Mouse (Mus musculus) MEL (cell line): ENCODE measurements around the gene Phykpl. TPM values are rescaled to one million over a fixed set of nuclear protein-coding genes. Genes with fewer than 3 reads are reported as not detected.

Experiments used
- DNase-seq: peaks from one replicate; pipeline ENCODE4 v3.0.0; 2011; ENCODE audit warnings: low read depth, low spot score
- H3K27ac ChIP-seq: 2 replicates; pipeline ENCODE4 v1.5.1; 2012; ENCODE audit warnings: low read depth, mild to moderate bottlenecking, control low read depth, low read length, moderate library complexity; ENCODE audit not compliant: control insufficient read depth
- H3K27me3 ChIP-seq, 2 experiments: fragments of 150-350 bp in 1 of 2; sonication (generic) in 1 of 2; 2 replicates each; pipeline ENCODE4 v1.6.1; 2012; ENCODE audit warnings: low read length in 2 of 2, mild to moderate bottlenecking in 2 of 2, improper control_type of control experiment in 1 of 2, moderate library complexity in 1 of 2; ENCODE audit not compliant: insufficient read depth in 2 of 2, control insufficient read depth in 1 of 2
- H3K36me3 ChIP-seq, 2 experiments: 2 replicates each; pipeline ENCODE4 v1.6.1; 2012 to 2014; ENCODE audit warnings: low read length in 2 of 2, improper control_type of control experiment in 1 of 2, inconsistent platforms in 1 of 2, mild to moderate bottlenecking in 1 of 2; ENCODE audit not compliant: insufficient read depth in 2 of 2, control insufficient read depth in 1 of 2
- H3K4me1 ChIP-seq, 2 experiments: fragments of 150-350 bp in 1 of 2; sonication (generic) in 1 of 2; 2 replicates each; pipeline ENCODE4 v1.6.1; 2012; ENCODE audit warnings: low read length in 2 of 2, improper control_type of control experiment in 1 of 2, mild to moderate bottlenecking in 1 of 2; ENCODE audit not compliant: insufficient read depth in 2 of 2, control insufficient read depth in 1 of 2
- H3K4me3 ChIP-seq, 2 experiments: fragments of 150-350 bp in 1 of 2; sonication (generic) in 1 of 2; 2 replicates each; pipeline ENCODE4 v1.5.1; 2012; ENCODE audit warnings: low read depth in 2 of 2, low read length in 2 of 2, mild to moderate bottlenecking in 2 of 2, moderate library complexity in 2 of 2, control low read depth in 1 of 2, improper control_type of control experiment in 1 of 2; ENCODE audit not compliant: control insufficient read depth in 1 of 2, insufficient read depth in 1 of 2
- H3K79me2 ChIP-seq: 2 replicates; pipeline ENCODE4 v1.6.1; 2012; ENCODE audit warnings: mild to moderate bottlenecking, low read length, moderate library complexity; ENCODE audit not compliant: control insufficient read depth, poor library complexity, insufficient read depth
- H3K9ac ChIP-seq: 2 replicates; pipeline ENCODE4 v1.6.1; 2012; ENCODE audit warnings: low read depth, mild to moderate bottlenecking, control low read depth, low read length, moderate library complexity; ENCODE audit not compliant: control insufficient read depth, poor library complexity, severe bottlenecking
- H3K9me3 ChIP-seq: fragments of 150-350 bp; sonication (generic); replicated peaks from 2 replicates; pipeline ENCODE4 v1.6.1; 2012; ENCODE audit warnings: mild to moderate bottlenecking, low read length, improper control_type of control experiment, moderate library complexity; ENCODE audit not compliant: insufficient read depth
- BHLHE40 ChIP-seq: IDR thresholded peaks from 2 replicates; pipeline ENCODE4 v1.6.1; 2012; ENCODE audit warnings: low read depth, mild to moderate bottlenecking, inconsistent platforms, low read length, improper control_type of control experiment, borderline replicate concordance
- CHD2 ChIP-seq: IDR thresholded peaks from 2 replicates; pipeline ENCODE4 v1.6.1; 2011; ENCODE audit warnings: low read length, improper control_type of control experiment
- E2F4 ChIP-seq: IDR thresholded peaks from 2 replicates; pipeline ENCODE4 v1.6.1; 2011; ENCODE audit warnings: low read depth, low read length, improper control_type of control experiment, borderline replicate concordance
- HCFC1 ChIP-seq: IDR thresholded peaks from 2 replicates; pipeline ENCODE4 v1.6.1; 2012; ENCODE audit warnings: low read depth, mild to moderate bottlenecking, inconsistent platforms, low read length, improper control_type of control experiment, moderate library complexity
- JUND ChIP-seq: IDR thresholded peaks from 2 replicates; pipeline ENCODE4 v1.6.1; 2011; ENCODE audit warnings: low read depth, mild to moderate bottlenecking, improper control_type of control experiment, low read length
- MAFK ChIP-seq: IDR thresholded peaks from 2 replicates; pipeline ENCODE4 v1.6.1; 2011; ENCODE audit warnings: low read depth, mild to moderate bottlenecking, low read length, improper control_type of control experiment, borderline replicate concordance
- MAX ChIP-seq: IDR thresholded peaks from 2 replicates; pipeline ENCODE4 v1.6.1; 2011; ENCODE audit warnings: low read length, improper control_type of control experiment
- POLR2AphosphoS5 ChIP-seq: IDR thresholded peaks from 2 replicates; pipeline ENCODE4 v1.6.1; 2012; ENCODE audit warnings: low read depth, borderline replicate concordance, mild to moderate bottlenecking, inconsistent platforms, low read length, moderate library complexity, mixed read lengths
- RAD21 ChIP-seq: IDR thresholded peaks from 2 replicates; pipeline ENCODE4 v1.6.1; 2011; ENCODE audit warnings: mild to moderate bottlenecking, low read depth, low read length, improper control_type of control experiment
- TBP ChIP-seq: IDR thresholded peaks from 2 replicates; pipeline ENCODE4 v1.8.0; 2011; ENCODE audit warnings: low read depth, low read length, improper control_type of control experiment
- UBTF ChIP-seq: IDR thresholded peaks from 2 replicates; pipeline ENCODE4 v1.6.1; 2012; ENCODE audit warnings: low read depth, mild to moderate bottlenecking, inconsistent platforms, low read length, improper control_type of control experiment, moderate library complexity, borderline replicate concordance; ENCODE audit not compliant: insufficient read depth
- USF1 ChIP-seq: IDR thresholded peaks from 2 replicates; pipeline ENCODE4 v1.6.1; 2014; ENCODE audit warnings: low read depth, mild to moderate bottlenecking, inconsistent platforms, low read length, improper control_type of control experiment, moderate library complexity
- ZC3H11A ChIP-seq: IDR thresholded peaks from 2 replicates; pipeline ENCODE4 v1.6.1; 2012; ENCODE audit warnings: low read depth, mild to moderate bottlenecking, inconsistent platforms, low read length, improper control_type of control experiment
- ZKSCAN1 ChIP-seq: IDR thresholded peaks from 2 replicates; pipeline ENCODE4 v1.6.1; 2012; ENCODE audit warnings: low read depth, mild to moderate bottlenecking, inconsistent platforms, low read length, improper control_type of control experiment, moderate library complexity
- polyA plus RNA-seq, 2 experiments: library from polyadenylated mRNA; stranded (reverse) in 1 of 2; unstranded in 1 of 2; fragments of >175 nt in 1 of 2; fragments of >200 nt in 1 of 2; gene quantifications; 2 replicates each; pipeline versions ENCODE4 v1.2.1 to v1.2.4; 2012; ENCODE audit warnings: low replicate concordance in 2 of 2, low read depth in 1 of 2; ENCODE audit not compliant: insufficient read length in 2 of 2, insufficient read depth in 1 of 2, missing spikeins in 1 of 2
- total RNA-seq: library from RNA; depleted of rRNA; stranded (reverse); fragments of 300-350 nt; gene quantifications from 2 replicates; pipeline ENCODE4 v1.2.3, GENCODE M21; 2012; rRNA removed

Gene Phykpl
- total and polyA plus RNA-seq, 3 experiments, result 22.7 to 23.0 TPM; not detected in 1

- H3K27me3 ChIP-seq, result no peaks in the 10 kb centered on the region
- H3K9ac ChIP-seq, result no peak overlapping the region
- H3K36me3 ChIP-seq, result peaks cover 0 to 4% of the 10 kb centered on the region in 2 experiments; a peak in 1 of 4 replicates
- H3K4me1 ChIP-seq, result peaks cover 4 to 7% of the 10 kb centered on the region in 2 experiments
- DNase-seq, result no peak
- H3K4me3 ChIP-seq, result no peak overlapping the region
- TF ChIP-seq RAD21, result no peak
- TF ChIP-seq UBTF, result no peak
- TF ChIP-seq TBP, result no peak
- no peak for TF ChIP-seq USF1
- TF ChIP-seq POLR2AphosphoS5, result no peak
- no peak for TF ChIP-seq CHD2
- no peak for TF ChIP-seq ZKSCAN1
- no peak for TF ChIP-seq ZC3H11A
- TF ChIP-seq HCFC1, result no peak
- TF ChIP-seq MAX, result no peak
- no peak for TF ChIP-seq E2F4
- no peak for TF ChIP-seq MAFK
- no peak for TF ChIP-seq BHLHE40
- TF ChIP-seq JUND, result no peak
- H3K79me2 ChIP-seq, result peaks cover 3% of the 10 kb centered on the region; the same call in 1 of the 2 replicates
- no peaks in the 10 kb centered on the region for H3K9me3 ChIP-seq
- H3K27ac ChIP-seq, result no peak overlapping the region
Measured at GRCm38 (mm10) chr11:51653736-51654135, 69.2 kb downstream of the Phykpl start.

Other genes with a start within 250 kb of the Phykpl start
- 894 and 908 TPM in 2 replicates for gene Hnrnpab, start 22.1 kb downstream of the Phykpl start, total RNA-seq
- 1,000 to 10,000 TPM in 1 of 2 experiments, 100 to 1,000 TPM in 1; 184 to 1,104 TPM for gene Hnrnpab, start 22.1 kb downstream of the Phykpl start, polyA plus RNA-seq
- gene Nhp2, start 35.0 kb downstream of the Phykpl start, total RNA-seq, result 588 and 649 TPM in 2 replicates
- 1,000 to 10,000 TPM in 1 of 2 experiments, 100 to 1,000 TPM in 1; 739 to 6,489 TPM for gene Nhp2, start 35.0 kb downstream of the Phykpl start, polyA plus RNA-seq
- gene Rmnd5b, start 51.1 kb downstream of the Phykpl start, total RNA-seq, result 52.5 and 55.1 TPM in 2 replicates
- gene Rmnd5b, start 51.1 kb downstream of the Phykpl start, polyA plus RNA-seq, result 10 to 100 TPM in 1 of 2 experiments, not detected in 1; 63.0 TPM
- gene N4bp3, start 66.1 kb downstream of the Phykpl start, total RNA-seq, result 6.9 and 7.1 TPM in 2 replicates
- gene N4bp3, start 66.1 kb downstream of the Phykpl start, polyA plus RNA-seq, result 10 to 100 TPM in 1 of 2 experiments, not detected in 1; 11.5 TPM
- 0.39 and 0.56 TPM in 2 replicates for gene D930048N14Rik, start 66.2 kb downstream of the Phykpl start, total RNA-seq
- gene D930048N14Rik, start 66.2 kb downstream of the Phykpl start, polyA plus RNA-seq, result 1 to 10 TPM in 1 of 2 experiments, not detected in 1; 2.1 TPM
- gene 0610009B22Rik, start 104.1 kb downstream of the Phykpl start, total RNA-seq, result 37.3 and 37.7 TPM in 2 replicates
- 10 to 100 TPM in 1 of 2 experiments, not detected in 1; 24.4 TPM for gene 0610009B22Rik, start 104.1 kb downstream of the Phykpl start, polyA plus RNA-seq
- gene Sec24a, start 178.9 kb downstream of the Phykpl start, total RNA-seq, result 5.3 TPM in 2 replicates
- gene Sec24a, start 178.9 kb downstream of the Phykpl start, polyA plus RNA-seq, result 10 to 100 TPM; 14.1 to 38.2 TPM
- gene Sar1b, start 178.9 kb downstream of the Phykpl start, total RNA-seq, result 99.0 and 104 TPM in 2 replicates
- 100 to 1,000 TPM in 1 of 2 experiments, not detected in 1; 124 TPM for gene Sar1b, start 178.9 kb downstream of the Phykpl start, polyA plus RNA-seq